Mouse (Mus musculus): ENCODE measurements at regions not wholly inside any gene's neighbourhood (a gene's known extent, or its start where the extent isn't known, plus 50 kb on each side); places are given as distances from the start of the nearest gene placed in this dataset.

- Histone ChIP-seq H3K4me1 (replicated peaks; ENCODE audit: control insufficient read depth, insufficient read depth, low read length) (no peaks in the 10 kb centered on the region), H3K36me3 (ENCODE audit: control insufficient read depth, insufficient read depth) (no peaks in the 10 kb centered on the region), H3K4me2 (replicated peaks; ENCODE audit: low read depth) (no peak overlapping the region), H3K27me3 (replicated peaks; ENCODE audit: control insufficient read depth, insufficient read depth, low read length) (no peaks in the 10 kb centered on the region), H3K4me3 (ENCODE audit: low read depth, low read length) (no peak overlapping the region), H3K9ac (ENCODE audit: low read depth, low read length) (no peak overlapping the region), H3K27ac (ENCODE audit: low read depth, low read length) (no peak overlapping the region), H3K9me3 (ENCODE audit: control insufficient read depth) (no peaks in the 10 kb centered on the region)
- no peak for TF ChIP-seq CTCF (IDR thresholded peaks at IDR 0.05; ENCODE audit: low read depth)
- 49% methylated on average over 6 of the region's 6 CpGs for WGBS
- peak; percentile 60; the same call in 1 of the 2 replicates for ATAC-seq
These were observed 66.4 kb upstream of the Arhgap32 start for GRCm38 (mm10) chr9:32049546-32049945.

GRCm38 (mm10) chr9:32053886-32054615 lies 61.9 kb upstream of the Arhgap32 start:
- Histone ChIP-seq H3K4me3 (ENCODE audit: low read depth, low read length) (no peak overlapping the region), H3K27ac (ENCODE audit: low read depth, low read length) (no peak overlapping the region), H3K4me1 (replicated peaks; ENCODE audit: control insufficient read depth, insufficient read depth, low read length) (no peaks in the 10 kb centered on the region), H3K4me2 (replicated peaks; ENCODE audit: low read depth) (no peak overlapping the region), H3K27me3 (replicated peaks; ENCODE audit: control insufficient read depth, insufficient read depth, low read length) (no peaks in the 10 kb centered on the region), H3K9ac (ENCODE audit: low read depth, low read length) (no peak overlapping the region), H3K36me3 (ENCODE audit: control insufficient read depth, insufficient read depth) (no peaks in the 10 kb centered on the region), H3K9me3 (ENCODE audit: control insufficient read depth) (no peaks in the 10 kb centered on the region)
- no peak for ATAC-seq
- 66% methylated on average over 4 of the region's 4 CpGs for WGBS
- no peak for TF ChIP-seq CTCF (IDR thresholded peaks at IDR 0.05; ENCODE audit: low read depth)

- TF ChIP-seq CTCF (IDR thresholded peaks at IDR 0.05; ENCODE audit: low read depth) = no peak
- no peak overlapping the region for H3K4me3 ChIP-seq (ENCODE audit: low read depth, low read length)
- no peaks in the 10 kb centered on the region for H3K27me3 ChIP-seq (replicated peaks; ENCODE audit: control insufficient read depth, insufficient read depth, low read length)
- no peak overlapping the region for H3K4me2 ChIP-seq (replicated peaks; ENCODE audit: low read depth)
- 85% methylated on average over 4 of the region's 4 CpGs for WGBS
- H3K36me3 ChIP-seq (ENCODE audit: control insufficient read depth, insufficient read depth) = no peaks in the 10 kb centered on the region
- H3K9ac ChIP-seq (ENCODE audit: low read depth, low read length) = no peak overlapping the region
- no peak for ATAC-seq
- H3K9me3 ChIP-seq (ENCODE audit: control insufficient read depth) = no peaks in the 10 kb centered on the region
- H3K27ac ChIP-seq (ENCODE audit: low read depth, low read length) = no peak overlapping the region
- no peaks in the 10 kb centered on the region for H3K4me1 ChIP-seq (replicated peaks; ENCODE audit: control insufficient read depth, insufficient read depth, low read length)
These were observed 58.4 kb upstream of the Arhgap32 start for GRCm38 (mm10) chr9:32057427-32058115.

GRCm38 (mm10) chr9:32062740-32063139 lies 53.2 kb upstream of the Arhgap32 start:
- Histone ChIP-seq H3K4me3 (ENCODE audit: low read depth, low read length) (no peak overlapping the region), H3K36me3 (ENCODE audit: control insufficient read depth, insufficient read depth) (no peaks in the 10 kb centered on the region), H3K4me2 (replicated peaks; ENCODE audit: low read depth) (no peak overlapping the region), H3K4me1 (replicated peaks; ENCODE audit: control insufficient read depth, insufficient read depth, low read length) (no peaks in the 10 kb centered on the region), H3K9me3 (ENCODE audit: control insufficient read depth) (no peaks in the 10 kb centered on the region), H3K27me3 (replicated peaks; ENCODE audit: control insufficient read depth, insufficient read depth, low read length) (no peaks in the 10 kb centered on the region), H3K27ac (ENCODE audit: low read depth, low read length) (no peak overlapping the region), H3K9ac (ENCODE audit: low read depth, low read length) (no peak overlapping the region)
- 83% methylated on average over 4 of the region's 4 CpGs for WGBS
- no peak for ATAC-seq
- TF ChIP-seq CTCF (IDR thresholded peaks at IDR 0.05; ENCODE audit: low read depth) = no peak

- Histone ChIP-seq H3K9me3 (ENCODE audit: control insufficient read depth) (no peaks in the 10 kb centered on the region), H3K27me3 (replicated peaks; ENCODE audit: control insufficient read depth, insufficient read depth, low read length) (no peaks in the 10 kb centered on the region), H3K36me3 (ENCODE audit: control insufficient read depth, insufficient read depth) (no peaks in the 10 kb centered on the region), H3K4me2 (replicated peaks; ENCODE audit: low read depth) (no peak overlapping the region), H3K4me1 (replicated peaks; ENCODE audit: control insufficient read depth, insufficient read depth, low read length) (no peaks in the 10 kb centered on the region), H3K4me3 (ENCODE audit: low read depth, low read length) (no peak overlapping the region), H3K9ac (ENCODE audit: low read depth, low read length) (no peak overlapping the region), H3K27ac (ENCODE audit: low read depth, low read length) (no peak overlapping the region)
- no peak for ATAC-seq
- TF ChIP-seq CTCF (IDR thresholded peaks at IDR 0.05; ENCODE audit: low read depth) = no peak
- WGBS = 72% methylated on average over 6 of the region's 6 CpGs
These were observed 52.4 kb upstream of the Arhgap32 start for GRCm38 (mm10) chr9:32063541-32063940.

GRCm38 (mm10) chr9:32064007-32064550 lies 51.9 kb upstream of the Arhgap32 start:
- H3K4me2 ChIP-seq (replicated peaks; ENCODE audit: low read depth) = no peak overlapping the region
- no peak for ATAC-seq
- no peaks in the 10 kb centered on the region for H3K36me3 ChIP-seq (ENCODE audit: control insufficient read depth, insufficient read depth)
- no peaks in the 10 kb centered on the region for H3K27me3 ChIP-seq (replicated peaks; ENCODE audit: control insufficient read depth, insufficient read depth, low read length)
- no peaks in the 10 kb centered on the region for H3K9me3 ChIP-seq (ENCODE audit: control insufficient read depth)
- no peak overlapping the region for H3K27ac ChIP-seq (ENCODE audit: low read depth, low read length)
- no peak overlapping the region for H3K9ac ChIP-seq (ENCODE audit: low read depth, low read length)
- 68% methylated on average over 4 of the region's 4 CpGs for WGBS
- no peak for TF ChIP-seq CTCF (IDR thresholded peaks at IDR 0.05; ENCODE audit: low read depth)
- H3K4me3 ChIP-seq (ENCODE audit: low read depth, low read length) = no peak overlapping the region
- no peaks in the 10 kb centered on the region for H3K4me1 ChIP-seq (replicated peaks; ENCODE audit: control insufficient read depth, insufficient read depth, low read length)

Data from intestine, postnatal 0 days (tissue).